Mouse (Mus musculus) CH12.LX (cell line): Measurements from ENCODE around the gene Galnt9. TPM values are rescaled to one million over a fixed set of nuclear protein-coding genes. Genes with fewer than 3 reads are reported as not detected.

Experiments used
- DNase-seq: peaks from one replicate; pipeline ENCODE4 v3.0.0-alpha.2; 2013; ENCODE audit errors: extremely low read depth
- H3K27ac ChIP-seq: 2 replicates; pipeline ENCODE4 v1.5.1; 2012; ENCODE audit warnings: low read depth, mild to moderate bottlenecking, control low read depth, moderate library complexity; ENCODE audit not compliant: insufficient read depth
- H3K27me3 ChIP-seq: replicated peaks from 2 replicates; pipeline ENCODE3; 2012; ENCODE audit warnings: inconsistent platforms
- H3K36me3 ChIP-seq, 2 experiments: replicated peaks in 1 of 2; 2 replicates each; pipeline versions ENCODE3 to v1.6.1; 2012; ENCODE audit warnings: inconsistent platforms in 1 of 2, low read length in 1 of 2, mild to moderate bottlenecking in 1 of 2, mixed read lengths in 1 of 2, moderate library complexity in 1 of 2; ENCODE audit not compliant: control insufficient read depth in 1 of 2, insufficient read depth in 1 of 2
- H3K4me1 ChIP-seq, 2 experiments: 2 replicates each; pipeline ENCODE4 v1.6.1; 2012; ENCODE audit warnings: inconsistent platforms in 1 of 2, moderate library complexity in 1 of 2; ENCODE audit not compliant: insufficient read depth in 2 of 2, control insufficient read depth in 1 of 2
- H3K4me2 ChIP-seq: 2 replicates; pipeline ENCODE4 v1.6.1; 2012; ENCODE audit warnings: low read depth, mild to moderate bottlenecking, control low read depth; ENCODE audit not compliant: poor library complexity, insufficient read depth, severe bottlenecking
- H3K4me3 ChIP-seq, 3 experiments: fragments of 150-350 bp in 1 of 3; sonication (generic) in 1 of 3; replicated peaks in 1 of 3; 2 replicates each; pipeline versions ENCODE3 to v1.5.1; 2011 to 2012; ENCODE audit warnings: low read depth in 2 of 3, low read length in 2 of 3, mild to moderate bottlenecking in 2 of 3, moderate library complexity in 2 of 3, control low read depth in 1 of 3, improper control_type of control experiment in 1 of 3, inconsistent platforms in 1 of 3, mixed read lengths in 1 of 3; ENCODE audit not compliant: poor library complexity in 1 of 3
- H3K79me2 ChIP-seq: replicated peaks from 2 replicates; pipeline ENCODE4 v1.6.1; 2012; ENCODE audit warnings: mild to moderate bottlenecking, moderate library complexity; ENCODE audit not compliant: control insufficient read depth, poor library complexity, insufficient read depth, severe bottlenecking; ENCODE audit errors: extremely low read depth
- H3K9ac ChIP-seq: 2 replicates; pipeline ENCODE4 v1.6.1; 2012; ENCODE audit warnings: low read depth, mild to moderate bottlenecking, control low read depth, moderate library complexity; ENCODE audit not compliant: insufficient read depth
- H3K9me3 ChIP-seq: replicated peaks from 2 replicates; pipeline ENCODE3; 2012; ENCODE audit warnings: low read length, inconsistent platforms, mixed read lengths
- E2F4 ChIP-seq: IDR thresholded peaks from 2 replicates; pipeline ENCODE4 v1.6.1; 2011; ENCODE audit warnings: low read depth, low read length, improper control_type of control experiment; ENCODE audit not compliant: insufficient replicate concordance
- EP300 ChIP-seq: IDR thresholded peaks from 2 replicates; pipeline ENCODE4 v1.6.1; 2011; ENCODE audit warnings: low read length, improper control_type of control experiment
- ETS1 ChIP-seq: conservative IDR thresholded peaks from 2 replicates; pipeline ENCODE4 v1.6.1; 2012; ENCODE audit warnings: low read depth, mild to moderate bottlenecking, inconsistent platforms, low read length, improper control_type of control experiment, moderate library complexity
- HCFC1 ChIP-seq: IDR thresholded peaks from 2 replicates; pipeline ENCODE4 v1.6.1; 2012; ENCODE audit warnings: low read depth, mild to moderate bottlenecking, inconsistent platforms, low read length, improper control_type of control experiment
- IRF4 ChIP-seq: IDR thresholded peaks from 2 replicates; pipeline ENCODE4 v1.6.1; 2014; ENCODE audit warnings: low read depth, mild to moderate bottlenecking, inconsistent platforms, low read length, improper control_type of control experiment
- MAFK ChIP-seq: IDR thresholded peaks from 2 replicates; pipeline ENCODE4 v1.6.1; 2011; ENCODE audit warnings: low read length, improper control_type of control experiment; ENCODE audit not compliant: insufficient replicate concordance
- PAX5 ChIP-seq: IDR thresholded peaks from 2 replicates; pipeline ENCODE4 v1.6.1; 2012; ENCODE audit warnings: low read length, inconsistent platforms, mixed read lengths
- POLR2AphosphoS2 ChIP-seq: IDR thresholded peaks from 2 replicates; pipeline ENCODE4 v1.6.1; 2011; ENCODE audit warnings: low read depth, low read length, improper control_type of control experiment
- UBTF ChIP-seq: IDR thresholded peaks from 2 replicates; pipeline ENCODE4 v1.6.1; 2012; ENCODE audit warnings: low read depth, mild to moderate bottlenecking, inconsistent platforms, low read length, improper control_type of control experiment, moderate library complexity
- ZNF384 ChIP-seq: IDR thresholded peaks from 2 replicates; pipeline ENCODE4 v1.6.1; 2012; ENCODE audit warnings: low read depth, low read length, improper control_type of control experiment, inconsistent platforms
- dilution Hi-C: fragments of 300-500 bp; cut with MboI; formaldehyde crosslinking; loops from 2 replicates; pipeline ENCODE4 v1.14.3; 2020; ENCODE audit warnings: low sequenced_read_pairs; ENCODE audit not compliant: extremely low pct_unique_long_range_greater_than_20kb, extremely low pct_ligation_motif_present
- in situ Hi-C: fragments of 300-500 bp; cut with MboI; formaldehyde crosslinking; loops from 3 replicates; pipeline ENCODE4 v1.14.3; 2019; ENCODE audit warnings: low sequenced_read_pairs, low pct_ligation_motif_present, low pct_unique_long_range_greater_than_20kb, mixed read lengths
- polyA plus RNA-seq: library from polyadenylated mRNA; unstranded; fragments of >175 nt; gene quantifications from 2 replicates; pipeline ENCODE4 v1.2.1, GENCODE M21; 2012; ENCODE audit warnings: low read depth; ENCODE audit not compliant: insufficient read length
- total RNA-seq, 2 experiments: library from RNA; depleted of rRNA; stranded (reverse); fragments of 300-350 nt in 1 of 2; fragments of >200 nt in 1 of 2; gene quantifications; 2 replicates each; pipeline ENCODE4 v1.2.3; 2012 to 2014

Gene Galnt9
- total and polyA plus RNA-seq, 3 experiments, result not detected

DNA sequence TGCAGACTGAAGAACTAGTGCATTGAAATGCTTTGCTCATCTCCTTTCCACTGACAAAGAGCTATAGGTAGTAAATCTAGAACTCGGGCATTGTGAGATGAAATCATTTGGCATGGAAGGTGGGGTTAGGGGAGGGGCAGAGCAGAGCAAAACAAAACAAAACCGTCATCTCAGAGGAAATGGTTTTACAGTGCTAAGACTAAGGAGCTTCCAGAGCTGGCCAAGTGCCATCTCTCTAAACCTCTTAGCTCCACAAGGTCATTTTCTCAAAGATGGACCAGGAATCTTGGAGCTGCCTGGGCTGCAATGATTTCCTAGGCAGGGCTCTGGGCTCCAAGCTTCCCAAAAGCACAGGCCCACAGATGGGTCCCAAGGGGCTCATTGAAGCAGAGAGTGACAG lies 53.3 kb downstream of the Galnt9 start:
- H3K27ac ChIP-seq, result no peak overlapping the region
- no peak overlapping the region for H3K4me2 ChIP-seq
- H3K36me3 ChIP-seq, result no peaks in the 10 kb centered on the region
- in situ Hi-C loops, result no loop called here
- no peak overlapping the region for H3K4me3 ChIP-seq
- H3K9ac ChIP-seq, result no peak overlapping the region
- H3K27me3 ChIP-seq, result peaks cover 80% of the 10 kb centered on the region
- H3K9me3 ChIP-seq, result no peaks in the 10 kb centered on the region
- H3K79me2 ChIP-seq, result no peaks in the 10 kb centered on the region
- peaks cover 2 to 5% of the 10 kb centered on the region in 2 experiments; a peak in 2 of 4 replicates for H3K4me1 ChIP-seq
- DNase-seq, result no peak
- dilution Hi-C loops, result no loop called here
- no peak for TF ChIP-seq MAFK
- TF ChIP-seq POLR2AphosphoS2, result no peak
- no peak for TF ChIP-seq ZNF384
- TF ChIP-seq UBTF, result no peak
- no peak for TF ChIP-seq E2F4
- no peak for TF ChIP-seq EP300
- no peak for TF ChIP-seq PAX5
- TF ChIP-seq ETS1, result no peak
- no peak for TF ChIP-seq IRF4

- Histone ChIP-seq H3K36me3 (no peaks in the 10 kb centered on the region), H3K79me2 (no peaks in the 10 kb centered on the region), H3K9ac (no peak overlapping the region), H3K27ac (no peak overlapping the region), H3K27me3 (peaks cover 90% of the 10 kb centered on the region), H3K4me2 (no peak overlapping the region), H3K9me3 (no peaks in the 10 kb centered on the region)
- dilution Hi-C loops, result no loop called here
- no peak for TF ChIP-seq MAFK
- TF ChIP-seq HCFC1, result no peak
- TF ChIP-seq, all 38 proteins: peak for 0
- no peak overlapping the region for H3K4me3 ChIP-seq
- H3K4me1 ChIP-seq, result peaks cover 2 to 5% of the 10 kb centered on the region in 2 experiments; a peak in 2 of 4 replicates
- DNase-seq, result no peak
- in situ Hi-C loops, result no loop called here
Observed at GRCm38 (mm10) chr5:110598298-110599095, 54.3 kb downstream of the Galnt9 start.

DNA sequence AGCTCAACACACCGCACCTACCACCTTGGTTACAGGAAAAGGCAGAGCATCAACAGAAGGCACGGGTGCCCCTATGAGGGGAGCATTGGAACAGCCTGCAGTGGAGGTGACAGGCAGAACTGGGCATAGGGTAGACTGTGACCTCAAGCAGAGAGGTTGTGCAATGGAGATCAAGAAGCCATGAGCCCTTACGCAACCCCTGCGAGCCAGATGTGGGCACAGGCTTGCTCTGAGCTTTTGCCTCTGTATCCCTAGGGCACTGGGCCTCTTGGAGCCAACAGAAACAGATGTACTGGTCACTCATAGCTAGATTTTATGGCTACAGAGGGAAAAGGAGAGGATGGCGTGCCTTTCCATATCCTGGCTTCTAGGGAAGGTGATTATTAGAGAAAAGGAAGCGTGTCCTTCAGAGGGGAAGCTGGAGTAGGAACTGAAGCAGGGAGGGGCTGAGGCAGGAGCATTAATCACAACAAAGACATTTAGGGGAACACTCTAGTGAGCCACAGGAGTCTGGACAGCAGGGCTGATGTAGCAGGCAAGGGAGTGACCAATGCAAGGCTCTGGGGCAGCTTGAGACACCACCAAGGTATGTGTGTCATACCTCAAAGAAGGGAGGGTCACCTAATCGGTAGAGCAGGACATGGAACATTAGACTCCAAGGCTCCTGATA lies 59.0 kb downstream of the Galnt9 start:
- Histone ChIP-seq H3K9me3 (no peaks in the 10 kb centered on the region), H3K27ac (no peak overlapping the region), H3K4me1 (no peaks in the 10 kb centered on the region), H3K4me3 (no peak overlapping the region), H3K36me3 (no peaks in the 10 kb centered on the region), H3K79me2 (no peaks in the 10 kb centered on the region), H3K27me3 (peaks cover 83% of the 10 kb centered on the region), H3K4me2 (no peak overlapping the region), H3K9ac (no peak overlapping the region)
- in situ Hi-C loops (no loop called here), dilution Hi-C loops (no loop called here)
- TF ChIP-seq HCFC1, result no peak
- no peak for TF ChIP-seq EP300
- TF ChIP-seq UBTF, result no peak
- no peak for DNase-seq
